Mouse (Mus musculus) ES-E14 (cell line): ENCODE data around the gene Psmd3.

Experiments
- CHD2 ChIP-seq: IDR thresholded peaks from 2 replicates; pipeline ENCODE4 v1.6.1; 2014; ENCODE audit warnings: mild to moderate bottlenecking, low read depth, low read length, inconsistent platforms
- MAFK ChIP-seq: IDR thresholded peaks from 2 replicates; pipeline ENCODE4 v1.6.1; 2014; ENCODE audit warnings: mild to moderate bottlenecking, low read depth, low read length, inconsistent platforms; ENCODE audit not compliant: insufficient read depth
- ZC3H11A ChIP-seq: IDR thresholded peaks from 2 replicates; pipeline ENCODE4 v1.6.1; 2012; ENCODE audit warnings: low read depth, mild to moderate bottlenecking, inconsistent platforms, low read length, borderline replicate concordance
- ZNF384 ChIP-seq: IDR thresholded peaks from 2 replicates; pipeline ENCODE4 v1.6.1; 2012; ENCODE audit warnings: low read depth, low read length, inconsistent platforms

DNA sequence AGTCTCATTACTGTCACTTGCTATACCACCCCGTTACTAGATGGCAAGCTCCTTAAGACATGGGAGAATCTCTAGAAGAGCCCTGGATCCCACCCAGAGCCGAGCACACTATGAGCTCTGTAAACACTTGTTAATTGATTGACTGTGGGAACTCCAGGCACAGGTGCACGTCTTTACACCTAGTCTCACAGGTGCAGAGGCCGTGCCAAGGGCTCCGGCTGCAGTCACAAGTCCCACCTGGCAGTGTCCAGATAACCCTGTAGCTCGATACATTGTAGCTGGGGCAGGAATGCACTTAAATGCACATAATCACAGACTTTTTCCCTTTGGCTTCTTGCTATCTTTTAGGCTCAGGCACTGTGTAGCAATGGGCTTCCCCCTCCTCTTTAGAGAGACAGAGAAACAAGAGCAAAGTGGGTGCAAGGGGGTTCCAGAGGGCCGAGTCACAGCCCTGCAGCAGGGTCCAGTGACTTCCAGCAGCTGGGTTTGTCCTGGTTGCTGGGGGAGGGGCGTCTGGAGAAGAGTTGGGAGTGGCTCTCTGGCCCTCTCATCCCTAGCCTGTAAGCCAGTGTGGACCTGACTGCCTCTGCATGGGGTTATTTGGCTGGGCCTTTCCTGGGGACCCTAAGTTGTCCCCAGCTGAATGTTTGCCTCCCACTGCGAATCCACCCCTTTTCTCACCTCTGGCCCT, 61.4 kb downstream of the Psmd3 start:
- TF ChIP-seq CHD2, result no peak
- no peak for TF ChIP-seq MAFK
- no peak for TF ChIP-seq ZNF384
- TF ChIP-seq ZC3H11A, result no peak
